Mouse (Mus musculus) forebrain, postnatal 0 days (tissue): ENCODE measurements around the gene Lrrc25. TPM values are rescaled to one million over a fixed set of nuclear protein-coding genes. Genes with fewer than 3 reads are reported as not detected.
A peak's percentile ranks its signal among the peaks of the same experiment; 100 is the strongest.

Experiments
- ATAC-seq: fragments of 200-750 bp; cut with Nextera tagmentation; 2 replicates; pipeline ENCODE4 v1.8.0; 2017; ENCODE audit warnings: mild to moderate bottlenecking, moderate library complexity
- DNase-seq: peaks from one replicate; pipeline ENCODE4 v3.0.0-alpha.2; 2015
- H3K27ac ChIP-seq: fragments of 300-500 bp; sonication (generic); 2 replicates; pipeline ENCODE4 v1.5.1; 2014; ENCODE audit warnings: low read depth, mild to moderate bottlenecking, antibody characterized with exemption, low read length, moderate library complexity, mixed read lengths
- H3K27me3 ChIP-seq: fragments of 300-500 bp; sonication (generic); 2 replicates; pipeline ENCODE4 v1.6.1; 2014; ENCODE audit warnings: mild to moderate bottlenecking, low read length, mixed read lengths; ENCODE audit not compliant: insufficient read depth
- H3K36me3 ChIP-seq: fragments of 300-500 bp; sonication (generic); 2 replicates; pipeline ENCODE4 v1.6.1; 2014; ENCODE audit warnings: mild to moderate bottlenecking, moderate library complexity; ENCODE audit not compliant: insufficient read depth
- H3K4me1 ChIP-seq: fragments of 300-500 bp; sonication (generic); 2 replicates; pipeline ENCODE4 v1.6.1; 2014; ENCODE audit warnings: antibody characterized with exemption; ENCODE audit not compliant: insufficient read depth
- H3K4me2 ChIP-seq: fragments of 300-500 bp; sonication (generic); 2 replicates; pipeline ENCODE4 v1.6.1; 2014; ENCODE audit warnings: low read depth, mild to moderate bottlenecking, moderate library complexity
- H3K4me3 ChIP-seq: fragments of 300-500 bp; sonication (generic); 2 replicates; pipeline ENCODE4 v1.5.1; 2014; ENCODE audit warnings: low read depth, low read length, mixed read lengths
- H3K9ac ChIP-seq: fragments of 300-500 bp; sonication (generic); 2 replicates; pipeline ENCODE4 v1.6.1; 2014; ENCODE audit warnings: mild to moderate bottlenecking
- H3K9me3 ChIP-seq: fragments of 300-500 bp; sonication (generic); 2 replicates; pipeline ENCODE4 v1.6.1; 2016; ENCODE audit warnings: low read length
- CTCF ChIP-seq: sonication (generic); IDR thresholded peaks from 2 replicates; pipeline ENCODE4 v1.5.1; 2016; ENCODE audit warnings: antibody characterized with exemption, control low read depth, low read depth
- WGBS: fragments of 180-500 bp; shearing (Covaris S2); extraction: QIAGEN DNeasy Blood & Tissue Kit; methylation state at CpG from one replicate; pipeline ENCODE4 v1.1.7; 2014; 5-methylcytosine and 5-hydroxymethylcytosine counted together
- polyA plus RNA-seq: library from polyadenylated mRNA; unstranded; fragments of >200 nt; fragmentation: Nextera tagmentation; extraction: Ambion mirVana; gene quantifications from 2 replicates; pipeline ENCODE4 v1.2.1, GENCODE M21; 2015
- total RNA-seq: library from RNA; depleted of rRNA; stranded (reverse); fragments of >200 nt; gene quantifications from 2 replicates; pipeline ENCODE4 v1.2.3, GENCODE M21; 2014

Gene Lrrc25
- total and polyA plus RNA-seq, 2 experiments from 2014 or later = 1.2 to 2.8 TPM

- Histone ChIP-seq H3K4me2 (no peak overlapping the region), H3K27me3 (peaks cover 9% of the 10 kb centered on the region; the same call in 1 of the 2 replicates), H3K27ac (no peak overlapping the region), H3K4me1 (peaks cover 10% of the 10 kb centered on the region; the same call in 1 of the 2 replicates), H3K9ac (no peak overlapping the region), H3K4me3 (no peak overlapping the region), H3K9me3 (no peaks in the 10 kb centered on the region), H3K36me3 (no peaks in the 10 kb centered on the region)
- 91% methylated on average over 8 of the region's 8 CpGs for WGBS
- ATAC-seq = no peak
- no peak for DNase-seq
- no peak for TF ChIP-seq CTCF
Observed at GRCm38 (mm10) chr8:70615281-70615680, 674 bp upstream of the Lrrc25 start.

- peaks cover under 1% of the 10 kb centered on the region; the same call in 1 of the 2 replicates for H3K27me3 ChIP-seq
- 61% methylated on average over 11 of the region's 11 CpGs for WGBS
- DNase-seq = no peak
Observed at GRCm38 (mm10) chr8:70616645-70617044, 690 bp downstream of the Lrrc25 start.

GRCm38 (mm10) chr8:70617985-70618384 is 2.0 kb downstream of the Lrrc25 start:
- Histone ChIP-seq H3K27me3 (no peaks in the 10 kb centered on the region), H3K9me3 (no peaks in the 10 kb centered on the region), H3K4me1 (no peaks in the 10 kb centered on the region), H3K36me3 (no peaks in the 10 kb centered on the region), H3K27ac (no peak overlapping the region), H3K4me2 (no peak overlapping the region), H3K9ac (no peak overlapping the region), H3K4me3 (no peak overlapping the region)
- no peak for ATAC-seq
- DNase-seq = no peak
- no peak for TF ChIP-seq CTCF
- WGBS = 79% methylated on average over 11 of the region's 11 CpGs

More at GRCm38 (mm10) chr8:70616645-70617044, 690 bp downstream of the Lrrc25 start:
- Histone ChIP-seq H3K4me3 (no peak overlapping the region), H3K4me1 (no peaks in the 10 kb centered on the region; the same call in 1 of the 2 replicates), H3K27ac (no peak overlapping the region), H3K9ac (no peak overlapping the region), H3K4me2 (no peak overlapping the region), H3K36me3 (no peaks in the 10 kb centered on the region), H3K9me3 (no peaks in the 10 kb centered on the region)
- TF ChIP-seq CTCF = no peak
- ATAC-seq = no peak

GRCm38 (mm10) chr8:70618888-70619334 is 3.0 kb downstream of the Lrrc25 start:
- Histone ChIP-seq H3K4me1 (no peaks in the 10 kb centered on the region), H3K36me3 (no peaks in the 10 kb centered on the region), H3K4me2 (no peak overlapping the region), H3K27me3 (no peaks in the 10 kb centered on the region), H3K4me3 (no peak overlapping the region), H3K9ac (no peak overlapping the region), H3K27ac (no peak overlapping the region), H3K9me3 (no peaks in the 10 kb centered on the region)
- no peak for TF ChIP-seq CTCF
- ATAC-seq (no peak), DNase-seq (no peak)
- WGBS = 43% methylated on average over 9 of the region's 9 CpGs

DNA sequence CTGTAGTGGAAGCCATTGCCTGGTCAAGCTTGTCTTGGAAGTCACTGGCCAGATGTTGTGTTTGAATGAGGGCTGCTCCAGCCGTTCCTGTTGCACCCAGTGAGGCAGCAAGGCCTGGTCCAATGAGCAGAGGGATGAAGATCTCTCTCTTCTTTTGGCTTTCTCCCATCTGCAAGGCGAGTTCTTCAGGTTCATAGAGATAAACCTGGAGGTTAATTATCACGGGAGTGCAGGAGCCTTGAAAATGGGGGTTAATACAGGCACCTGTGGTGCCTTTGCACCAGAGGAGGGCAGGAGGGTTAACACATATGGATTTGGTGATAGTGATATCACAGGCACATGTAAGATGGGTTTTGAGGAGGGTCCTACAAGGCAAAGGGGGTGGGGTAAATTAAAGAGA is 6.3 kb downstream of the Lrrc25 start:
- no peak for ATAC-seq
- DNase-seq = no peak
- Histone ChIP-seq H3K9me3 (no peaks in the 10 kb centered on the region), H3K4me2 (no peak overlapping the region), H3K27me3 (no peaks in the 10 kb centered on the region), H3K4me1 (no peaks in the 10 kb centered on the region), H3K27ac (no peak overlapping the region), H3K4me3 (no peak overlapping the region), H3K9ac (no peak overlapping the region), H3K36me3 (no peaks in the 10 kb centered on the region)
- WGBS = 71% methylated on average over 3 of the region's 3 CpGs
- TF ChIP-seq CTCF = no peak

GRCm38 (mm10) chr8:70625104-70625503 is 9.1 kb downstream of the Lrrc25 start:
- no peak overlapping the region for H3K27ac ChIP-seq
- H3K4me1 ChIP-seq = 0 out of 2 replicates have a peak, but pooled peaks cover 3% of the 10 kb centered on the region
- DNase-seq (peak; percentile 23), ATAC-seq (no peak)
- H3K9ac ChIP-seq = no peak overlapping the region
- no peak overlapping the region for H3K4me2 ChIP-seq
- H3K36me3 ChIP-seq = no peaks in the 10 kb centered on the region
- no peak overlapping the region for H3K4me3 ChIP-seq
- H3K27me3 ChIP-seq = no peaks in the 10 kb centered on the region
- TF ChIP-seq CTCF = peak; percentile 56
- H3K9me3 ChIP-seq = no peaks in the 10 kb centered on the region
- 11% methylated on average over 5 of the region's 5 CpGs for WGBS

- Histone ChIP-seq H3K9me3 (no peaks in the 10 kb centered on the region), H3K4me2 (no peak overlapping the region), H3K4me3 (no peak overlapping the region), H3K9ac (no peak overlapping the region), H3K36me3 (no peaks in the 10 kb centered on the region), H3K27me3 (no peaks in the 10 kb centered on the region; the same call in 1 of the 2 replicates), H3K4me1 (0 out of 2 replicates have a peak, but pooled peaks cover 3% of the 10 kb centered on the region), H3K27ac (no peak overlapping the region)
- DNase-seq = no peak
- TF ChIP-seq CTCF = no peak
- ATAC-seq = no peak
- WGBS = 78% methylated on average over 5 of the region's 5 CpGs
Observed at GRCm38 (mm10) chr8:70627041-70627440, 11.1 kb downstream of the Lrrc25 start.
